Mouse (Mus musculus) adrenal gland, adult 8-10 months (tissue): ENCODE measurements at regions not wholly inside any gene's neighbourhood (a gene's known extent, or its start where the extent isn't known, plus 50 kb on each side); places are given as distances from the start of the nearest gene placed in this dataset.

Experiments used
- DNase-seq: peaks from one replicate; pipeline ENCODE4 v3.0.0; 2022

DNA sequence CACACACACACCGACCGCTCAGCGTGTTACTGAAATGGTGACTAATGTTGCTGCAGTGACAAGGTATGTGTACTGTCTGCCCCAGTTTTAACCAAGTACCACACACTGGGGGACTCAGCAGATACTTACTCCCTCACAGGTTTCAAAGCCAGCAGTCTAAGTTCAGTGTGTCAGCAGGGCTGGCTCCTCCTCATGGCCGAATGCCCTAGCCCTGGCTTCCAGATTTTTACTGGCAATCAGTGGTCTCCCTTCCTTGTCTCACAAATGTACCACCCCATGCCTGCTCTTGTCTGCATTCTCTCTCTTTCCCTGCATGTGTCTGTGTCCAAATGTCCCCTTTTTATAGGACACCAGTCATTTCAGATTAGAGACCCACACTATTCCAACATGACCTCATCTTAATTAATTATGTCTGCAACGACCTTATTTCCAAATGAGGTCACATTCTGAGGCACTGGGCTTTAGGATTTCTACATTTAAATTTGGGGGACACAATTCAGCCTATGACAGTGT is 114.7 kb downstream of the Uri1 start:
- DNase-seq = no peak

DNA sequence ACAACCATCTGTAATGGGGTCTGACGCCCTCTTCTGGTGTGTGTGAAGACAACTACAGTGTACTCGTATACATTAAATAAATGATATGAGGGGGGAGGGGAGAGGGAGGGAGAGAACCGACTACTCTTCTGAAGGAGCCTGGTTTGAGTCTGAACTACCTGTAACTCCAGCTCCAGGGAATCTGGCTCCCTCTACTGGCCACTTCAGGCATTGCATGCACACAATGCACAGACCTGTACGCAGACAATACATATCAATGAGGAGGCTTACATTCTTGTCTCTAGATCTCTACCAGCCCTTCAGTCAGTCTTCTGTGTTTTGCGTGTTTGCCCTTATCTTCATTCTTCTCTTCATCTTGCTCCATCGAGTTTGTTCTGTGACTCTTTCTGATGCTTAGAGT is 120.4 kb upstream of the Zfp536 start:
- no peak for DNase-seq

DNA sequence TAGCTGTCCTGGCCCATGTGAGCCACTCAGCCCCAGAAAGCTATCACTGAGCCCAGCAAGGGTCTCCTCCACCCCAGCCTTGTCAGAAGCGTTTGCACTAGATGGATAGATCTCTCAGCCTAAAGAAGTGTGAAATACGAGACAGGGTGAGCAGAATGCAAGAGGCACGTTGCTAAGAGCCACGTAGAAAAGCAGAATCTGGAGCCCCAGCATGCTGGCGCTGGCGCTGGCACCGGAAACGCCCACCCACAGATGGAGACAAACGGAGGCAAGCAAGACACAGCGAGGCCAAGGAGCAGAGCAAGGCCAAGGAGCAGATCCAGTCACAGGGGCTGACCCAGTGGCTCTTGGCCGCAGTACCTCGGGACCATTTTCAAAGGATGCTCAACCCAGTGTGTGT is 100.9 kb upstream of the Zfp536 start:
- no peak for DNase-seq

DNA sequence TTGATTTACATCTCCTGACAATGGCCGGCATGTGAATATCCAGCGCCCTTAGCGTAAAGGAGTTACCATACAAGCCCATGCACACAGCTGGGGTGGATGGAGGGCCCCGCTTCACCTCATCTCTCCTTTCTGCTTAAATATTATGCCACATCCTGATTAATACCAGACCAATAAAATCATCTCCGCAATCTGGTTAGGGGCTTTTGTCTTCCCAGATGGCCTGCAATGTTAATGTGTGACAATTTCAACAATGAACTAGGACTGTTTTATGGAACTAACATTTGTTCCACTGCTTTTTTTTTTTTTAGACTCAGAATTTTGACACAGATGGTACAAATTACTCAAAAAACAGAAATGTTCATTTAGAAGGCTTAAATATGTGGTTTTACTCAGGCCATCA is 97.5 kb upstream of the Zfp536 start:
- DNase-seq = no peak

DNA sequence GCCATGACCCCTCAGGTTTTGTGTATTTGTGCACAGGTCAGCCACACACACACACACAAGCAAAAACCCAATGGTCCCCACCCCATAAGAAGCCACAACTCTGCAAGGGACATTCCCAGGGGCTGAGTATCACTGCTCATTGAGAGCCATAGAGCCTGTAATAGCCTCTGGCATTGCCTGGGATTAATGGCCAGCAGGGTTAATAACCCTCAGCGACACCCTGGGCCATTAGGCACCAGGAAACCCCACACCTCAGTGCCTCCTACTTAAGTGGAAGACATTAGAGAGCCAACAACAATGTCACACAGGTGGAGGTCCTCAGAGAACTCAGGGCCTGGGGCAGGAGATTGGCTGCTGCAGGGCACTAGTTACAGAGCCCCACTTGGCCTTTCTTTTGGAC is 93.0 kb upstream of the Zfp536 start:
- no peak for DNase-seq

DNA sequence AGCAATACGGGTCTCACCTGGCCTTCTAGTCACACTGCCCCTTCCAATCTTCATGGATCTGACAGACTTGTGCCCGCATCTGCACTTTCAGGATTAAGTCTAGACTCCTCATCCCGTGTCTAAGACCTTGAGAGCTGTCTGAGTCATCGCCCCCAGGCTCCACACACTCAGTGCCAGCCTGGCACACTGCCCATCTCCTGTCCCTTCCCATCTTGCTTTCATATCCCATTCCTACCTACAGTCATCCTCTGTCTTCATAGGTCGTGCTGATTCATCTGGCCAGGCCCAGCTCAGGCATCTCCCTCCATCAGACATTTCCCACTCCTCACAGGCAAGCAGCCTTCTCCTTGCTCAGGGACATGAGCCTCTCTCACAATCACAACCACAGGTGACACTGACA is 78.0 kb upstream of the Zfp536 start:
- peak; percentile 32 for DNase-seq

DNA sequence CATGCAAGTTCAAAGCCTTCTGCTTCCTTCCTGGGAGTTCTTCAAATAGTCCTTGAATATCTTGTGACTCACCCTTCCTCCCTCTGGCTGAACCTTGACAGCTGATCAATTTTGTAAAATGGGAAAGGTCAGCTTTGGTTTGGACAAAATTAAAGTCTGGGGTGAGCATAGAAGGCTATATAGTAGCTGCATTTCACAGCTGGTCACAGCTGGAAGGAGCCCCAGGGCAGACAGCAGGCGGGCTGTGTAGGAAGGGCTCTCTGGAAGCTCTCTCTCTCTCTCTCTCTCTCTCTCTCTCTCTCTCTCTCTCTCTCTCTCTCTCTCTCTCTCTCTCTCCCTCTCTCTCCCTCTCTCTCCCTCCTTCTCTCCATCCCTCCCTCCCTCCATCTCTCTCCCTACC is 71.8 kb upstream of the Zfp536 start:
- no peak for DNase-seq

DNA sequence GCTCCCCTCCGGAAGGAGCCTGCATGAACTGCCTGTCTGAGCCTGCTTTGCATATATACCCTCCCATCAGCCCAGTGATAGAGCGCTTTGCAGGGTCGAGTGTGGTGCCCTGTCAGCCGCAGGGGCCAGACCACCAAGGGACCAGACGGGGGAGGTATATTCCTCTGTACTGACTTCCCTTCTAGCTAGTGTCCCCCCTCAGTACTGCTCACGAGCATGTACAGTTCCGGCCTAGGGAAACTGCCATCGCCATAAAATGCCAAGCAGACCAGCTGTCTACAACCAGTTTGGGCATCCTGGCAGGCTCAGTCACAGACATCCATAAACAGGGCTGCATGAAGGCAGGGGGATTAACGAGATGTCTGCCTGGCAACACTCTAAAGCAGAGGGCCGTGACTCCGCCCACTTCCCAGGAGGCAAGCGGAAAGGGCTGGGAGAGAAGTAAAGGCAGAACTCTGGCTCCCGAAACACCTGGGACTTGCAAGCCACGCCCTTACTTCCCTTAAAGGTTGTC is 68.6 kb upstream of the Zfp536 start:
- no peak for DNase-seq

DNA sequence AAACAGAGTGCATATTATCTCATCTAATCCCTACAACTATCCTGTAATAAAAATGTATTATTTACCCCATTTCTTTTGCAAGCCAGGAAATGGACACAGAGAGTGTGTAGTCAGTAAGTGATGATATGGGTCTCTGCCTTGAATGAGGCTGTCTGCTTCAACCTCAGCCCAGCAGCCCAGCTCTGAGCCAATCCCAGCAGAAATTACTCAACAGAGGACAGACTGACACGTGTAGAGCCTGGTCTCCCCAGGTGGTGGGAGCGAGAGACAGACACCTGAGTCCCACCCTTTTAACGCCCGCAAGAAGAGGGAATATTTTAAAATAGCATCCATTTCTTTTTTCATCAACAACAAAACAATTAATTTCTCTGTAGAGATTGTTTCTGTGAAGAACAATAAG is 68.1 kb upstream of the Zfp536 start:
- no peak for DNase-seq

DNA sequence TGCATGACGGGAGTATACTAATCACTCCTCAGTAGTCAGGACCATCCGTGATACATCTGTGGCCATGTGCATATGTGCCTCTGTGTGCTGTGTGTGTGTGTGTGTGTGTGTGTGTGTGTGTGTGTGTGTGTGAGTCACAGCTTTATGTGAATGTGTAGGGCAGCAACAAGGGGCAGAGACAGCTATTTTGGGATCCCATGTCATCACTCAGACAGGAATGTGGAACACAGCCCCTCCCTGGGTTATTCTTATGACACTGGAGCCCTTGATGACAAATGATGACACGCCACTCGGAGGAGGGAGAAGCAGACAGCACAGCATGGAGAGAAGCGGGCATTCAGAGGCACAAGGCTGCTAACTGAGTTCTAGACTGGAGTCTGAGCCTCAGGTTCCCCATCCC is 64.4 kb upstream of the Zfp536 start:
- DNase-seq = no peak

DNA sequence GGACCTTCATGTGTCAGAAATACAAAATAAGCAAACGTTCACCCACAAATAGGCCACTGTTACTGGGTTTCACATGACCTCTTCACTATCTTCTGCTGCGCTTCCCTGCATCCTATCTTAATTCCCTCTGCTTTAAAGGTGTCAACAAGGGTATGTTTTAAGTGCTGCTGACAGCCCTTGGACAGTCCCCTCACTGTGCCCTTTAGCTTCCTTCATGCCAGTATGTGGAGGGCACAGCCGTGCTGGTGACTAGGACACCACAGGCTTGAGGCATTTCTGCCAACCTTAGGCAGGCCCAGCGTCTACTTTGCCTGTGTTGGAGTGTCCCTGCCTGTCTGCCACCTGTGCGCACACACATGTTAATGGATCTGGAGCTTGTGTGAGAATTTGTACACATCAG is 63.9 kb upstream of the Zfp536 start:
- no peak for DNase-seq

DNA sequence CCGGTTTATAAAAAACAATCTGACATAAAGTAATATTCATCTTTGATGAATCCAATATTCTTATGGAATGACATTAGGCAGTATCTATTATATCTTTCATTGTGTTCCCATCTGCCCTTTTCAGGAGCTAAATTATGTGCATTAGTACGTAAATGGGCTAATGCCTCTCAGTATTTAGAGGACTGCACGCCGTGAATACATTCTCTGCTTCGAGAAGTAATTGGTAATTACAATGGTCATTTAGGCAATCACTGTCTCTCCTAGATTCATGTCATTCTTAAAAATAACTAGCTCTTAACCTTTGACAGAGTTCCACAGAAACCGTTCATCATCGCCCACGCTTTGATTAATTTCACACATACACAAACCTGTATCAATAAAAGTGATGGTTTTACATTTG is 60.0 kb upstream of the Zfp536 start:
- DNase-seq = no peak

DNA sequence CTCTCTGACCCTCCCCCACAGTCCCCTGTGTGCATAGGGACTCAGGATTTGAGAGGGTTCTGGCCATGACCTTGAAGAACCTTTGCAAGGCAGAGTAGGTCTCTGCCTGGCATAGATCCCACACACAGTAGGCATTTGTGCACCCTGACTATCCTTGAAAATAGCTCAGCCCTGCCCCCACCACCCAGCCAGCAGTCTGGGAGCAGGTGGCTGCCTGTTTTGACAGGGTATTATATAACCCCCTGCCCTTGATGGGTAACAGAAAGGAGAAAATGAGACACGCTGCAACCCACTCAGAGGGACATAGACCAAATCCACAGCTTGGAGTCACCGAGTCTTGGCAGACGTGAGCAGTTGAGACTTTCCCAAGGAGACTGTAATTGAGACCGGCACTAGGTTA is 58.9 kb upstream of the Zfp536 start:
- no peak for DNase-seq

DNA sequence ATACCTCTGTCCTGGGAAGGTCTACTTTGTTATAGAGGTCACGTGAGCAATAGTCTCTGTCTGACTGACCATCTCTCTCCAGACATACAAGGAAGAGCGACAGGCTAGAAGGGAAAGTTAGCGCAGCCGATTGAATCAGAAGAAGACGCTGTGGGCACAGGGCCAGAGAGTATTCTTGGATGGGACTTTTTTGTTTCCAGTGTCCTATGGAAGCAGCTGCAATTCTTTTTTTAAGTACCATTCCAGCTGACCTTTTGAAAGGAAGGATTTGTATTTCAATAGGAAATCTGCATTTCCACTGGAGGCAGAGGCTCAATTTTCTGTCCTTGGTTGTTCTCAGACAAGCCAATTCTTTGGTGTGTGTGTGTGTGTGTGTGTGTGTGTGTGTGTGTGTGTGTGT is 52.3 kb upstream of the Zfp536 start:
- DNase-seq = no peak
